Mouse (Mus musculus): ENCODE measurements around the gene Atg9a. TPM values are rescaled to one million over a fixed set of nuclear protein-coding genes. Genes with fewer than 3 reads are reported as not detected.

The Atg9a gene
- polyA plus RNA-seq, 1 experiment from 2014 or later, result 28.3 TPM

GRCm38 (mm10) chr1:75140601-75141190 lies 51.3 kb downstream of the Atg9a start:
- H3K9ac ChIP-seq (replicated peaks; ENCODE audit: low read depth), result peak overlapping the region; percentile 77
- no peaks in the 10 kb centered on the region for H3K9me3 ChIP-seq (ENCODE audit: low read length)
- ATAC-seq, result no peak
- TF ChIP-seq EP300 (IDR thresholded peaks at IDR 0.05) (no peak), CTCF (IDR thresholded peaks at IDR 0.05) (no peak)
- no peaks in the 10 kb centered on the region for H3K27me3 ChIP-seq (replicated peaks; ENCODE audit: insufficient read depth, low read length)
- H3K36me3 ChIP-seq (ENCODE audit: insufficient read depth, low read length), result peaks cover 24% of the 10 kb centered on the region
- H3K4me2 ChIP-seq (replicated peaks; ENCODE audit: low read depth, low read length), result peak overlapping the region; percentile 89
- H3K4me1 ChIP-seq (ENCODE audit: insufficient read depth, low read depth, low read length), result peaks cover 4% of the 10 kb centered on the region; the same call in 1 of the 2 replicates
- H3K4me3 ChIP-seq (ENCODE audit: low read depth, low read length), result peak overlapping the region; percentile 81
- DNase-seq (ENCODE audit: low spot score), result peak; percentile 38
- H3K27ac ChIP-seq (ENCODE audit: low read length), result peak overlapping the region; percentile 98
- WGBS, result 45% methylated on average over 4 of the region's 4 CpGs

DNA sequence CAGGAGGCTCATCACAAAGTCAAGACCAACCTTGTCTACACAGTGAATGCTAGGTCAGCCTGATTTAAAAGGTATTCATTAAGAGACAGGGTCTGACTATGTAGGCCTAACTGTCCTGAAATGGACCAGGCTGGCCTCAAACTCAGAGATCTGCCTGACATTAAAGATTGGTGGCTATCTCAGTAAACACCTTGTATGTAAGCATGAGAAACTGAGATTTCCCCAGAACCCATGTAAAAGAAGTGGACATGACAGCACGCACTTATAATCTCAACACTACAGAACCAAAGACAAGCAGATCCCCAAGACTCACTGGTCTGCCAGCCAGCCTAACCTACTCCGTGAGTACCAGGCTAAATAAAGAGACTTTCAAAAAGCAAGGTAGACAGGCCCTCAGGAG lies 53.5 kb downstream of the Atg9a start:
- Histone ChIP-seq H3K36me3 (ENCODE audit: insufficient read depth, low read length) (peaks cover 24% of the 10 kb centered on the region), H3K9me3 (ENCODE audit: low read length) (no peaks in the 10 kb centered on the region), H3K9ac (replicated peaks; ENCODE audit: low read depth) (no peak overlapping the region), H3K4me1 (ENCODE audit: insufficient read depth, low read depth, low read length) (peaks cover 4% of the 10 kb centered on the region; the same call in 1 of the 2 replicates), H3K4me3 (ENCODE audit: low read depth, low read length) (no peak overlapping the region), H3K27me3 (replicated peaks; ENCODE audit: insufficient read depth, low read length) (no peaks in the 10 kb centered on the region), H3K27ac (ENCODE audit: low read length) (no peak overlapping the region), H3K4me2 (replicated peaks; ENCODE audit: low read depth, low read length) (no peak overlapping the region)
- ATAC-seq (no peak), DNase-seq (ENCODE audit: low spot score) (no peak)
- 93% methylated on average over 2 of the region's 2 CpGs for WGBS
- no peak for TF ChIP-seq EP300 (IDR thresholded peaks at IDR 0.05)
- no peak for TF ChIP-seq CTCF (IDR thresholded peaks at IDR 0.05)

DNA sequence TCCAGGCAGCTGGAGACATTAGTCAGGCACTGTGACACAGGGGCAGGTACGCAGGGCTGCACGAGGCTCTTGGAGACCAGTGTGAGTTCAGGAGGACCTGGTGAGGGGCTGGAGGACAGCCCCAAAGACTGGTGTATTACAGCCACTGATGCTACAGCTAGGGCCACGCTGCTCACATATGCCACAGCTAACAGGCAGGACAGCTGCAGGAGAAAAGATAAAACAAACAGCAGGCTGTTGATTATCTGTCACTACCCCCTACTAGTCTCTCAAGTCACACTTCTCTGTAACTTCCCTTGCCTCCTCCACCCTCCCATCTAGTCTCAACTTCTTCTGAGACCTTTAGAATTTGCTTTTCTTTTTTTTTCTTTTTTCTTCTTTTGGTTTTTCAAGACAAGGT lies 55.3 kb downstream of the Atg9a start:
- H3K27me3 ChIP-seq (replicated peaks; ENCODE audit: insufficient read depth, low read length), result no peaks in the 10 kb centered on the region
- no peak overlapping the region for H3K27ac ChIP-seq (ENCODE audit: low read length)
- 49% methylated on average over 3 of the region's 3 CpGs for WGBS
- H3K4me1 ChIP-seq (ENCODE audit: insufficient read depth, low read depth, low read length), result no peaks in the 10 kb centered on the region; the same call in 1 of the 2 replicates
- H3K9me3 ChIP-seq (ENCODE audit: low read length), result no peaks in the 10 kb centered on the region
- no peak for ATAC-seq
- no peak overlapping the region for H3K4me3 ChIP-seq (ENCODE audit: low read depth, low read length)
- no peak overlapping the region for H3K4me2 ChIP-seq (replicated peaks; ENCODE audit: low read depth, low read length)
- H3K36me3 ChIP-seq (ENCODE audit: insufficient read depth, low read length), result peaks cover 24% of the 10 kb centered on the region
- H3K9ac ChIP-seq (replicated peaks; ENCODE audit: low read depth), result no peak overlapping the region
- no peak for DNase-seq (ENCODE audit: low spot score)
- TF ChIP-seq CTCF (IDR thresholded peaks at IDR 0.05), result no peak
- no peak for TF ChIP-seq EP300 (IDR thresholded peaks at IDR 0.05)

GRCm38 (mm10) chr1:75136293-75136692 lies 55.7 kb downstream of the Atg9a start:
- TF ChIP-seq CTCF (IDR thresholded peaks at IDR 0.05) (no peak), EP300 (IDR thresholded peaks at IDR 0.05) (no peak)
- H3K9me3 ChIP-seq (ENCODE audit: low read length), result no peaks in the 10 kb centered on the region
- H3K27ac ChIP-seq (ENCODE audit: low read length), result no peak overlapping the region
- WGBS, result 73% methylated on average over 6 of the region's 6 CpGs
- DNase-seq (ENCODE audit: low spot score) (no peak), ATAC-seq (no peak)
- H3K4me3 ChIP-seq (ENCODE audit: low read depth, low read length), result no peak overlapping the region
- no peak overlapping the region for H3K4me2 ChIP-seq (replicated peaks; ENCODE audit: low read depth, low read length)
- H3K9ac ChIP-seq (replicated peaks; ENCODE audit: low read depth), result no peak overlapping the region
- no peaks in the 10 kb centered on the region; the same call in 1 of the 2 replicates for H3K4me1 ChIP-seq (ENCODE audit: insufficient read depth, low read depth, low read length)
- H3K36me3 ChIP-seq (ENCODE audit: insufficient read depth, low read length), result peaks cover 24% of the 10 kb centered on the region
- no peaks in the 10 kb centered on the region for H3K27me3 ChIP-seq (replicated peaks; ENCODE audit: insufficient read depth, low read length)

DNA sequence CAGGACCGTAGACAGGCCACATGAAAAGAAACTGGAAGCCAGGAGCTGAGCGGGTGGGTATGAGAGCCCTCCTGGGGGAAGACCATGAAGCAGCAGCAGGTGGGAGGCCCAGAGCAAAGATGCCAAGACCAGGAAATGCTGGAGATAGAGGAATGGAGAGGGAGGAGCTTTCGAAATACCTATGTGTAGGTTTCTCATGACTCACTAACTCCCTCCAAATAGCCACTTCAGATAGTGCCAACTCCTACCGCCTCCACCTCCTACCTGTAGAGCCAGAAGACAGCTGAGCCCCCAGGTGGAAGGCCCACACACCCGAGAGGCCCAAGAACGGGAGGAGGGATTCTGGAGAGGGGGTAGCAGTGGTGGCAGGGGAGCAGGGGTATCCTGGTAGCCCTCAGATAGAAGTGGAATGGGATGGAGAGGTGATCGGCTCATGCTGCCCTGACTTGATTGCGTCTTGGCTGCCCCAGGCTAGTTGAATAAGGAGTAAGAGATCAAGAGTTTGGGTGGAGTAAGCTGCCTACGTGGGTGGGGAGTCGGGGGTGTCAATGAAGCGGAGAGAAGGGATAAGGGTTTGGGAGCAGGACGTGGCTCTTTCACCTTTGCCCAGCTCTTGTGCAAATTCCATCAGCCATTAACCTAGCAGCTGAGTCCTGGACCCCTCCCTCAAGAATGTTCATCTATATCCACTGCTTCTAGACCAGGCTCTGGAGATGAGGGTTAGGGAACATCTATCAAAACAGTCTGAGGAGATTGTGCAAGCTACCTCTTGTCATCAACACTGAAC lies 58.4 kb downstream of the Atg9a start, which contains the start of gene Slc23a3:
Slc23a3 (minus strand) TSS at position 470 of the 787 bp plus-strand sequence.
- no peak within 1 kb of the TSS for H3K27ac ChIP-seq (ENCODE audit: low read length)
- no peak within 1 kb of the TSS for H3K4me3 ChIP-seq (ENCODE audit: low read depth, low read length)
- H3K27me3 ChIP-seq (replicated peaks; ENCODE audit: insufficient read depth, low read length), result no peaks in the 10 kb centered on the region
- no peaks in the 10 kb centered on the region for H3K4me1 ChIP-seq (ENCODE audit: insufficient read depth, low read depth, low read length)
- peaks cover 24% of the 10 kb centered on the region for H3K36me3 ChIP-seq (ENCODE audit: insufficient read depth, low read length)
- WGBS, result 45% methylated on average over 12 of the region's 12 CpGs
- H3K4me2 ChIP-seq (replicated peaks; ENCODE audit: low read depth, low read length), result peak within 1 kb of the TSS; percentile 14; the same call in 1 of the 2 replicates
- H3K9ac ChIP-seq (replicated peaks; ENCODE audit: low read depth), result no peak within 1 kb of the TSS
- H3K9me3 ChIP-seq (ENCODE audit: low read length), result no peaks in the 10 kb centered on the region
- peak; percentile 62 for ATAC-seq
- DNase-seq (ENCODE audit: low spot score), result peak; percentile 57
- TF ChIP-seq EP300 (IDR thresholded peaks at IDR 0.05), result no peak
- TF ChIP-seq CTCF (IDR thresholded peaks at IDR 0.05), result no peak

Small RNA genes within 50 kb of the gene (microRNA-seq; reads per million reads assigned to microRNA genes)
- not detected for gene Gm27943

Other genes with a start within 250 kb of the Atg9a start
- gene Ihh, start 240.5 kb downstream of the Atg9a start, polyA plus RNA-seq (2015; fragmentation: Nextera tagmentation; extraction: Ambion mirVana), result 0.10 and 0.16 TPM in 2 replicates
- 5.8 and 6.6 TPM in 2 replicates for gene Nhej1, start 67.0 kb downstream of the Atg9a start, polyA plus RNA-seq (2015; fragmentation: Nextera tagmentation; extraction: Ambion mirVana)
- 1.4 and 1.5 TPM in 2 replicates for gene Slc23a3, start 58.3 kb downstream of the Atg9a start, polyA plus RNA-seq (2015; fragmentation: Nextera tagmentation; extraction: Ambion mirVana)
- gene Cnppd1, start 49.5 kb downstream of the Atg9a start, polyA plus RNA-seq (2015; fragmentation: Nextera tagmentation; extraction: Ambion mirVana), result 63.3 and 67.8 TPM in 2 replicates
- gene Retreg2, start 49.4 kb downstream of the Atg9a start, polyA plus RNA-seq (2015; fragmentation: Nextera tagmentation; extraction: Ambion mirVana), result 40.5 and 45.0 TPM in 2 replicates
- gene Zfand2b, start 23.6 kb downstream of the Atg9a start, polyA plus RNA-seq (2015; fragmentation: Nextera tagmentation; extraction: Ambion mirVana), result 50.5 and 56.1 TPM in 2 replicates
- gene Abcb6, start 11.8 kb downstream of the Atg9a start, polyA plus RNA-seq (2015; fragmentation: Nextera tagmentation; extraction: Ambion mirVana), result 9.4 and 11.7 TPM in 2 replicates
- 15.9 and 17.2 TPM in 2 replicates for gene Ankzf1, start within 50 bp of the Atg9a start, polyA plus RNA-seq (2015; fragmentation: Nextera tagmentation; extraction: Ambion mirVana)
- 8.6 and 10.1 TPM in 2 replicates for gene Glb1l, start 18.6 kb upstream of the Atg9a start, polyA plus RNA-seq (2015; fragmentation: Nextera tagmentation; extraction: Ambion mirVana)
- 75.8 and 77.0 TPM in 2 replicates for gene Stk16, start 18.6 kb upstream of the Atg9a start, polyA plus RNA-seq (2015; fragmentation: Nextera tagmentation; extraction: Ambion mirVana)
- 46.6 and 50.5 TPM in 2 replicates for gene Tuba4a, start 27.7 kb upstream of the Atg9a start, polyA plus RNA-seq (2015; fragmentation: Nextera tagmentation; extraction: Ambion mirVana)
- gene A630095N17Rik, start 39.9 kb upstream of the Atg9a start, polyA plus RNA-seq (2015; fragmentation: Nextera tagmentation; extraction: Ambion mirVana), result not detected in 2 replicates
- gene Dnajb2, start 44.2 kb upstream of the Atg9a start, polyA plus RNA-seq (2015; fragmentation: Nextera tagmentation; extraction: Ambion mirVana), result 40.1 and 45.6 TPM in 2 replicates
- 0.90 and 0.92 TPM in 2 replicates for gene Ptprn, start 72.3 kb upstream of the Atg9a start, polyA plus RNA-seq (2015; fragmentation: Nextera tagmentation; extraction: Ambion mirVana)
- gene Resp18, start 86.2 kb upstream of the Atg9a start, polyA plus RNA-seq (2015; fragmentation: Nextera tagmentation; extraction: Ambion mirVana), result 1.5 and 1.8 TPM in 2 replicates
- 109 TPM in 2 replicates for gene Dnpep, start 125.8 kb upstream of the Atg9a start, polyA plus RNA-seq (2015; fragmentation: Nextera tagmentation; extraction: Ambion mirVana)
- gene Des, start 168.1 kb upstream of the Atg9a start, polyA plus RNA-seq (2015; fragmentation: Nextera tagmentation; extraction: Ambion mirVana), result 59.4 and 67.3 TPM in 2 replicates
- gene Speg, start 183.1 kb upstream of the Atg9a start, polyA plus RNA-seq (2015; fragmentation: Nextera tagmentation; extraction: Ambion mirVana), result 15.4 and 16.4 TPM in 2 replicates
- gene Gmppa, start 243.7 kb upstream of the Atg9a start, polyA plus RNA-seq (2015; fragmentation: Nextera tagmentation; extraction: Ambion mirVana), result 58.4 and 58.9 TPM in 2 replicates